Mouse (Mus musculus) stomach, embryonic 14.5 days (tissue): Measurements from ENCODE around the gene Il6st. TPM values are rescaled to one million over a fixed set of nuclear protein-coding genes. Genes with fewer than 3 reads are reported as not detected.
A peak's percentile ranks its signal among the peaks of the same experiment; 100 is the strongest.

Experiments used
- ATAC-seq: fragments of 200-750 bp; cut with Nextera tagmentation; 2 replicates; pipeline ENCODE4 v1.8.0; 2017; ENCODE audit warnings: low read depth, moderate TSS enrichment; ENCODE audit not compliant: insufficient number of reproducible peaks, insufficient read depth, low FRiP score
- H3K27ac ChIP-seq: fragments of 300-500 bp; sonication (generic); 2 replicates; pipeline ENCODE4 v1.5.1; 2014; ENCODE audit warnings: mild to moderate bottlenecking, low read length, moderate library complexity, mixed read lengths
- H3K27me3 ChIP-seq: fragments of 300-500 bp; sonication (generic); 2 replicates; pipeline ENCODE4 v1.6.1; 2014; ENCODE audit warnings: low read length, control low read depth, mixed read lengths; ENCODE audit not compliant: control insufficient read depth, insufficient read depth
- H3K36me3 ChIP-seq: fragments of 300-500 bp; sonication (generic); 2 replicates; pipeline ENCODE4 v1.6.1; 2014; ENCODE audit warnings: mild to moderate bottlenecking, control low read depth, low read length, moderate library complexity, mixed read lengths; ENCODE audit not compliant: control insufficient read depth, insufficient read depth
- H3K4me1 ChIP-seq: fragments of 300-500 bp; sonication (generic); 2 replicates; pipeline ENCODE4 v1.6.1; 2014; ENCODE audit warnings: low read length, control low read depth, mixed read lengths; ENCODE audit not compliant: control insufficient read depth, insufficient read depth
- H3K4me2 ChIP-seq: fragments of 300-500 bp; sonication (generic); replicated peaks from 2 replicates; pipeline ENCODE4 v1.6.1; 2014; ENCODE audit warnings: low read depth, low read length, control low read depth
- H3K4me3 ChIP-seq: fragments of 300-500 bp; sonication (generic); 2 replicates; pipeline ENCODE4 v1.5.1; 2014; ENCODE audit warnings: low read depth, low read length, control low read depth
- H3K9ac ChIP-seq: fragments of 300-500 bp; sonication (generic); replicated peaks from 2 replicates; pipeline ENCODE4 v1.6.1; 2014; ENCODE audit warnings: low read depth, mild to moderate bottlenecking, control low read depth, low read length, moderate library complexity, mixed read lengths
- H3K9me3 ChIP-seq: fragments of 300-500 bp; sonication (generic); 2 replicates; pipeline ENCODE4 v1.6.1; 2016; ENCODE audit warnings: low read depth, low read length, control low read depth; ENCODE audit not compliant: control insufficient read depth
- WGBS: fragments of 180-500 bp; shearing (Covaris S2); extraction: QIAGEN DNeasy Blood & Tissue Kit; methylation state at CpG from one replicate; pipeline ENCODE4 v1.1.7; 2014; 5-methylcytosine and 5-hydroxymethylcytosine counted together
- polyA plus RNA-seq: library from polyadenylated mRNA; unstranded; fragments of >200 nt; fragmentation: Nextera tagmentation; extraction: Ambion mirVana; gene quantifications from 2 replicates; pipeline ENCODE4 v1.2.1, GENCODE M21; 2014

Gene Il6st
- polyA plus RNA-seq: 48.8 and 49.5 TPM in 2 replicates

- ATAC-seq: peak; percentile 99
- under 1% methylated on average over 82 of the region's 85 CpGs for WGBS
- Histone ChIP-seq H3K36me3 (no peaks in the 10 kb centered on the region), H3K4me2 (peak within 1 kb of the TSS; percentile 70), H3K9ac (peak within 1 kb of the TSS; percentile 86), H3K4me1 (peaks cover 12% of the 10 kb centered on the region), H3K9me3 (no peaks in the 10 kb centered on the region), H3K27ac (peak within 1 kb of the TSS; percentile 87), H3K27me3 (no peaks in the 10 kb centered on the region), H3K4me3 (peak within 1 kb of the TSS; percentile 86)
Measured at GRCm38 (mm10) chr13:112463868-112464625, at the start of gene Il6st. Gene Il6st (plus strand): TSS chr13:112464070.

DNA sequence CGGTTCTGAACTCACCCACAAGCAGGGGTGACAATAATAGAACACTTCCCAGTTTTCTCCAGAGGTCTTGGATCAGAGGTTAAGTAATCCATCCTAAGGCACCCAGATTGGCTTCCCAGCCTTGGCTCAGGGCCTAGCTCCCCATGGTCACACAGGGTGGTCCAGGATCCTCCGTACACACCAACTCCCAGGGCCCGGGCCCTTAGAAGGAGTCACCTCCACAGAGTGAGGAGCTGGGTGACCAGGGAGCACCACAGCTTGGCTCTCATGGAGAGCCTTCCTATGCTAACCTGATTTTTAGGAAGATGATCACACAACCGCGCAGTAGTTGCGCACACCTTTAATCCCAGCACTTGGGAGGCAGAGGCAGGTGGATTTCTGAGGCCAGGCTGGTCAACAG lies 48.0 kb upstream of the Il6st start:
- Histone ChIP-seq H3K4me1 (peaks cover 6% of the 10 kb centered on the region; the same call in 1 of the 2 replicates), H3K9me3 (no peaks in the 10 kb centered on the region), H3K27ac (no peak overlapping the region), H3K36me3 (no peaks in the 10 kb centered on the region), H3K4me3 (no peak overlapping the region), H3K4me2 (no peak overlapping the region), H3K27me3 (no peaks in the 10 kb centered on the region), H3K9ac (no peak overlapping the region)
- WGBS: 81% methylated on average over 6 of the region's 6 CpGs
- no peak for ATAC-seq

DNA sequence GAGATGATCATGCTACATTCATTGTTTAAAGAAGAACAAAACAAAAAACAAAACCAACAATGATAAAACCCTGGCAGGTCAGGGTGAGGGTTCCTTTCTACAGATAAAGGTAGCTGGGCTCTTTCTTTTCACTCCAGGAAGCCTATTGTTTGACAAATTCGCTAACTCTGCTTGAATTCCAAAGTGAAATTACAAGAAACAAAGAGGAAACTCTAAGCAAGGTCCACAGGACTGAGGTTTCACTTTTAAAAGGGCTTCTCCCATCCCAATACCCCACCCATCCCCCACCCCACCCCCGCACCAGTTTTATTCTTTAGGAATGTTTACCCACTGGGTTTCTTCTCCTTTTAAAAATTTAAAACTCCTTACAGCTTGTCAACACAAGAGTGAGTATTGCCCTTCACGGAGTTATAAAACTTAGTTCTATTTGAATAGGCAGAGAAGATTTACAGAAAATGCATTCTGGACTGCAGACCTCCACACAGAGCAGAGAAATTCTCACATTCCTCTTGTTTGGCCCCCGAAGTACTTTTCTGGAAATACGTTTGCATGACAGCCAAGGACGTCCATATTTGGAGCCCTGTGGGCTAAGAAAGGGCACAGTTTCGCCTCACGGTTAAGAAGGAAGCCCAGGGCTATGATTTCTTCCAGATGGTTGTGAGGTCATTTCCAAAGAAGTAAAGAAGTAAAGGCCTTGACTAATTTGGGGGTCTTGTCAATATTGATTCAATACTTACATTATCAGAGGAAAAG lies 47.3 kb upstream of the Il6st start:
- Histone ChIP-seq H3K36me3 (no peaks in the 10 kb centered on the region), H3K27me3 (no peaks in the 10 kb centered on the region), H3K9ac (no peak overlapping the region), H3K27ac (peak overlapping the region; percentile 56), H3K4me3 (no peak overlapping the region), H3K4me1 (peaks cover 6% of the 10 kb centered on the region; the same call in 1 of the 2 replicates), H3K4me2 (no peak overlapping the region), H3K9me3 (no peaks in the 10 kb centered on the region)
- WGBS: 12% methylated on average over 8 of the region's 8 CpGs
- ATAC-seq: no peak

DNA sequence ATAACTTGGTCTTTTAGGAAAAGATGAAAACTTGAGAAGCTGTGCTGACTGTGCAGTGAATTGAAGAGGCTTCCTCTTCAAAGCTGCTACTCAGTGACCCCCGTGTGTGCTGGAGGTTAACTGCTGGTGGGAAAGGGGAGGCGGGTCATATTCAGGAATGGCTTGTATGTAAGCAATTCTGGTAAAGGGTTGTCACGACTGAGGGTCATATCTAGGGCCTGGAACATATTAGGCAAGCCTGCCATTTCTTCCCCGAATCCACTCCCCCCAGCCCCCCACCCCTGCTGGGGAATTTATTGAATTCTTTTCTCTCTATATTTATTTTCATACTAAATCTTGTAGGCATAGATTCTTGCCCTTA lies 46.7 kb upstream of the Il6st start:
- no peaks in the 10 kb centered on the region for H3K9me3 ChIP-seq
- H3K9ac ChIP-seq: no peak overlapping the region
- H3K4me1 ChIP-seq: peaks cover 6% of the 10 kb centered on the region; the same call in 1 of the 2 replicates
- WGBS: 18% methylated on average over 4 of the region's 4 CpGs
- H3K4me2 ChIP-seq: no peak overlapping the region
- H3K27me3 ChIP-seq: no peaks in the 10 kb centered on the region
- ATAC-seq: no peak
- H3K27ac ChIP-seq: peak overlapping the region; percentile 56; the same call in 1 of the 2 replicates
- H3K36me3 ChIP-seq: no peaks in the 10 kb centered on the region
- H3K4me3 ChIP-seq: no peak overlapping the region

GRCm38 (mm10) chr13:112417861-112418423 lies 45.9 kb upstream of the Il6st start:
- Histone ChIP-seq H3K9ac (no peak overlapping the region), H3K4me3 (no peak overlapping the region), H3K36me3 (no peaks in the 10 kb centered on the region), H3K9me3 (no peaks in the 10 kb centered on the region), H3K4me2 (no peak overlapping the region), H3K27me3 (no peaks in the 10 kb centered on the region), H3K27ac (no peak overlapping the region), H3K4me1 (peaks cover 6% of the 10 kb centered on the region; the same call in 1 of the 2 replicates)
- ATAC-seq: no peak
- 79% methylated on average over 2 of the region's 2 CpGs for WGBS

DNA sequence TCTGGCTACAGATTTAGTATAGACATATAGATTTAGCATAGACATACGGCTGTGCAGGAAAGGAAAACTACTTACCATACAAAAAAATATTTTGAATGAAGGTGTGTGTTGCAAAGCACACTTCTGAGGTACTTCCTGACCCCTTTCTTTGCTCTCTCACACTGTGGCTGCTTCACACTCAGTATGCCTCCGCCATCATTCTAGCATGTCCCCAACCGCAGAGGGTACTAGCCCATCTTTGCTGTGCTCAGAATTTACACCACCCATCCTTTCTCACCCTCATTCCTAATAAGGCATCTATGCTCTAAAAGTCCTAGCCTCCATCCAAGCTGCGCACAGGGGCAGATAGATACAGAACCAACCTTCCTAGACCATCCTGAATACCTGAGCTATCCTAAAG lies 45.3 kb upstream of the Il6st start:
- no peak for ATAC-seq
- Histone ChIP-seq H3K4me1 (peaks cover 6% of the 10 kb centered on the region; the same call in 1 of the 2 replicates), H3K27me3 (no peaks in the 10 kb centered on the region), H3K9ac (no peak overlapping the region), H3K9me3 (no peaks in the 10 kb centered on the region), H3K4me2 (no peak overlapping the region), H3K36me3 (no peaks in the 10 kb centered on the region), H3K27ac (no peak overlapping the region), H3K4me3 (no peak overlapping the region)
- 86% methylated on average over 4 of the region's 4 CpGs for WGBS

GRCm38 (mm10) chr13:112424212-112424611 lies 39.7 kb upstream of the Il6st start:
- ATAC-seq: no peak
- no peaks in the 10 kb centered on the region for H3K9me3 ChIP-seq
- H3K9ac ChIP-seq: no peak overlapping the region

DNA sequence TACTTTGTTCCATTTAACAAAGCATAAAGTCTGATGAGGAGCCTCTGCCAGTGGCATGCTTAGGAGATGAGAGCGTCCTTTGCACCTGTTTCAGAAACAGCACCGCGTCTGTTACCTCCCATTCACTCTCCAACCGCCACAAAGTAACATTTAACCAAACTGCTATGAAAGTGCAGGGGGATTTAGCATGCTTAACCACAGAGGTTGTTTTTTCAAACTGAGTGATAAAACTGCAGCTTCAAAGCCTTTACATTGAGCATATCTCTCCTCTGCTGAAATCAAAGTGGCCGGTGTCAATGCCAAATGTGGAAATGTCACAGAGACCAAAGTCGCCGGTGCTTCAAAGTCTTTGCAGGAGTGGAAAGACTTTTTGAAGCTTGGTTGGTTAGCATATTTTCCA lies 39.2 kb upstream of the Il6st start:
- Histone ChIP-seq H3K9me3 (no peaks in the 10 kb centered on the region), H3K27ac (no peak overlapping the region), H3K9ac (no peak overlapping the region), H3K4me1 (0 out of 2 replicates have a peak, but pooled peaks cover 5% of the 10 kb centered on the region), H3K4me3 (no peak overlapping the region), H3K27me3 (no peaks in the 10 kb centered on the region), H3K36me3 (no peaks in the 10 kb centered on the region), H3K4me2 (no peak overlapping the region)
- no peak for ATAC-seq
- whole genome bisulfite sequencing: 76% methylated on average over 7 of the region's 7 CpGs

More at GRCm38 (mm10) chr13:112424212-112424611, 39.7 kb upstream of the Il6st start:
- Histone ChIP-seq H3K4me1 (0 out of 2 replicates have a peak, but pooled peaks cover 5% of the 10 kb centered on the region), H3K36me3 (no peaks in the 10 kb centered on the region), H3K4me3 (no peak overlapping the region), H3K4me2 (no peak overlapping the region), H3K27ac (no peak overlapping the region), H3K27me3 (no peaks in the 10 kb centered on the region)
- WGBS: 90% methylated on average over 2 of the region's 2 CpGs
